Mouse (Mus musculus): ENCODE measurements around the gene 4933424G06Rik.
"Not testable (repeated sequence)": the region's sequence is repeated elsewhere in the genome, so short reads cannot be mapped to it uniquely, and the experiment has no call there.

The 4933424G06Rik gene

GRCm38 (mm10) chr1:36709854-36710280 is at the start of gene 4933424G06Rik:
TSS of gene 4933424G06Rik (plus strand) at chr1:36710149.
- peak; percentile 99 for DNase-seq (ENCODE audit: low spot score)

- no peak for DNase-seq (ENCODE audit: low spot score)
These were observed 45.5 kb upstream of the 4933424G06Rik start for GRCm38 (mm10) chr1:36664457-36664856.

GRCm38 (mm10) chr1:36665165-36665723 is 44.7 kb upstream of the 4933424G06Rik start:
- DNase-seq (ENCODE audit: low spot score): no peak

GRCm38 (mm10) chr1:36665934-36666333 is 44.0 kb upstream of the 4933424G06Rik start:
- no peak for DNase-seq (ENCODE audit: low spot score)

GRCm38 (mm10) chr1:36668007-36668406 is 41.9 kb upstream of the 4933424G06Rik start:
- not testable (repeated sequence) for DNase-seq (ENCODE audit: low spot score)

GRCm38 (mm10) chr1:36670256-36670655 is 39.7 kb upstream of the 4933424G06Rik start:
- no peak for DNase-seq (ENCODE audit: low spot score)

GRCm38 (mm10) chr1:36671260-36671659 is 38.7 kb upstream of the 4933424G06Rik start:
- DNase-seq (ENCODE audit: low spot score): no peak

- DNase-seq (ENCODE audit: low spot score): no peak
These were observed 37.1 kb upstream of the 4933424G06Rik start for GRCm38 (mm10) chr1:36672648-36673350.

GRCm38 (mm10) chr1:36674936-36675335 is 35.0 kb upstream of the 4933424G06Rik start:
- DNase-seq (ENCODE audit: low spot score): no peak

GRCm38 (mm10) chr1:36680893-36681292 is 29.1 kb upstream of the 4933424G06Rik start:
- DNase-seq (ENCODE audit: low spot score): no peak

GRCm38 (mm10) chr1:36682620-36683355 is 27.2 kb upstream of the 4933424G06Rik start, which contains the start of gene Fam178b:
TSS of gene Fam178b (minus strand) at chr1:36683183.
- no peak for DNase-seq (ENCODE audit: low spot score)

GRCm38 (mm10) chr1:36683810-36684467 is 26.0 kb upstream of the 4933424G06Rik start:
- DNase-seq (ENCODE audit: low spot score): peak; percentile 64

GRCm38 (mm10) chr1:36690671-36691235 is 19.2 kb upstream of the 4933424G06Rik start:
- no peak for DNase-seq (ENCODE audit: low spot score)

- DNase-seq (ENCODE audit: low spot score): peak; percentile 96
These were observed 18.4 kb upstream of the 4933424G06Rik start, which contains the start of gene Cox5b for GRCm38 (mm10) chr1:36691271-36692155. TSS of gene Cox5b (plus strand) at chr1:36691449.

- no peak for DNase-seq (ENCODE audit: low spot score)
These were observed 15.1 kb upstream of the 4933424G06Rik start for GRCm38 (mm10) chr1:36694871-36695270.

- no peak for DNase-seq (ENCODE audit: low spot score)
These were observed 13.5 kb upstream of the 4933424G06Rik start for GRCm38 (mm10) chr1:36696411-36696810.

GRCm38 (mm10) chr1:36697030-36697429 is 12.9 kb upstream of the 4933424G06Rik start:
- DNase-seq (ENCODE audit: low spot score): no peak

GRCm38 (mm10) chr1:36707166-36707565 is 2.8 kb upstream of the 4933424G06Rik start:
- DNase-seq (ENCODE audit: low spot score): no peak

- no peak for DNase-seq (ENCODE audit: low spot score)
These were observed 2.2 kb upstream of the 4933424G06Rik start for GRCm38 (mm10) chr1:36707797-36708196.

GRCm38 (mm10) chr1:36708626-36709025 is 1.3 kb upstream of the 4933424G06Rik start:
- no peak for DNase-seq (ENCODE audit: low spot score)
